Mouse (Mus musculus): ENCODE measurements around the gene Dact2.

The Dact2 gene

DNA sequence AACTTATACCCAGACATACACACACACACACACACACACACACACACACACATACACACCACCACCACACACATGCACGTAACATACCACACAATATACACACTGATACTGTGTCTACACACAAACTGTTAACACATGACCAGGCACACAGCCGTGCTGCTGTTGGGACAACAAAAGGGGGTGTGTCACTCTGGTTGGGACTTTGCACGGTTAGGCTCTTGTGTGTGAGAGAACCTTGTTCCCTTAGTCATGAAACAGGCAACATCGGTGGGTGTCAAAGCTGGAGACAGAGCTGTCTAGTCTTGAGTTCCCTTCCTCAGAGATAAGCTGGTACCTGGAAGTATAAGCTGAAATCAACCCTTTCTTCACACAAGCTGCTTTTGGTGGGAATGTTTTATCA is 29.1 kb downstream of the Dact2 start:
- no peak for DNase-seq (ENCODE audit: low spot score in 2 of 2)

GRCm38 (mm10) chr17:14174401-14174800 is 29.7 kb downstream of the Dact2 start:
- no peak for DNase-seq (ENCODE audit: low spot score in 2 of 2)

- DNase-seq (ENCODE audit: low spot score in 2 of 2), result no peak
Measured at GRCm38 (mm10) chr17:14173459-14173858, 30.6 kb downstream of the Dact2 start.

- no peak for DNase-seq (ENCODE audit: low spot score in 2 of 2)
Measured at GRCm38 (mm10) chr17:14172731-14173130, 31.4 kb downstream of the Dact2 start.

DNA sequence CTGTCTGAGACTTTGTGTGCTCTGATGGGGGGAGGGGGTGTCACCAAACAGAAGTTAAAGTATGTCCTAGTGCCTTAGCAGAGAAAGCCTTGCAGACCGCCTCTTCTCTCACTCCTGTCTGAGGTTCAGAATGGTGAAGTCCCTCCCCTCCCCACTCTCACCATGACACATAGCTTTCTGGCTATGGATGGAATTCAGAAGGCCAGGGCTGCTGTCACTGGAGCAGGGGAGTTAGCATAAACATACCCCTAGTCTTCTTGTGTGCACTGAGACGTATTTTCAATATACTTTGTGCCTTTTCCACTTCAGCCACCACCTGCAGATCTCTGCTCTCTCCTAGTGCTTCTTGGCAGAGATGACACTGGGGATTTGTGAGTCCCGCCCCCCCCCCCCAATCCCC is 31.9 kb downstream of the Dact2 start:
- no peak for DNase-seq (ENCODE audit: low spot score in 2 of 2)

DNA sequence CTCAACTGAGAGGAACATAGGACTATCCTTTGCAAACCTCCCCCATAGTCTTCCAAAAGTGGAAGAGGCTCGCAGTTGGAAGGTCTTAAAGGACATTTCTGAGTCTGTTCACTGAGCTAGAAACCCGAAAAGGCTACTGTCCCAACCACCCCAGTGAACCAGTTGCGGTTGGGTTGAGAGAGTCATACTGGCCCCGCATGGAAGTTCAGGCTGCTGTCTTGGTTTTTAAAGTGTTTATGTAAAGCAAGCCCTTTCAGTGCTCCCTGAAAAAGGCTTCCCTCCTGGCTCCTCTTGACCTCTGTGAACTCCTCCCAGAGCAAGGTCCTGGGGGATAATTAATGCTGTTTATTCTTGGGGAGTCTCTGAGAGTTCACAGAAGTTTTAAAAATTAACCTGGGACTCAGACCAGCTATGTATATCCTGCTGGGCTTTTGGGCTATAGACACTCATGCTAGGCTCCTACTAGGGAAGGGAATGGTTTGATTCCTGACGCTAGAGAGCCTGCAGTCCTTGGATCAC is 33.1 kb downstream of the Dact2 start:
- DNase-seq (ENCODE audit: low spot score in 2 of 2), result no peak

- DNase-seq (ENCODE audit: low spot score in 2 of 2), result no peak
Measured at GRCm38 (mm10) chr17:14169431-14169830, 34.7 kb downstream of the Dact2 start.

- no peak for DNase-seq (ENCODE audit: low spot score in 2 of 2)
Measured at GRCm38 (mm10) chr17:14167594-14167993, 36.5 kb downstream of the Dact2 start.

GRCm38 (mm10) chr17:14166746-14167432 is 37.2 kb downstream of the Dact2 start:
- no peak for DNase-seq (ENCODE audit: low spot score in 2 of 2)

GRCm38 (mm10) chr17:14165934-14166610 is 38.0 kb downstream of the Dact2 start:
- DNase-seq (ENCODE audit: low spot score in 2 of 2), result no peak

- no peak for DNase-seq (ENCODE audit: low spot score in 2 of 2)
Measured at GRCm38 (mm10) chr17:14165332-14165876, 38.7 kb downstream of the Dact2 start.

DNA sequence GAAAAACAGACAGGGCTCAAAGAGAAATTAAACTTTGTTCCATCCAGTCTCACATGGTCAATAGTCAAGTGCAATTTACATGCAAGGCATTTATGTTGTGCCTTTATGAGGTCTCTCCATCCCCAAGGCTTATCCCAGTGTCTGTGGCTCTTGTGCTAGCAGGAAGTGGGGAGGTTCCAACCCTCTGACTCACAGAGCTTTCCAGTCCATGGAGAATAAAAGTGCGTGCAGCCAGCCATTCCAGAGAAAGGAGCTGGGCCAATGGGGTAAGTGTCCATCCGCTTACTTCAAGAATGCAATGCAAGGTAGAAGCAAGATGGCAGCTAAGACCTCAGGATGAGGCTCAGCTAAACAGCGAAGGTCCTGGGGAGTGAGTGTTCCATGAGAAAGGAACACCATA is 43.3 kb downstream of the Dact2 start:
- no peak for DNase-seq (ENCODE audit: low spot score in 2 of 2)

GRCm38 (mm10) chr17:14157779-14158195 is 46.3 kb downstream of the Dact2 start:
- no peak for DNase-seq (ENCODE audit: low spot score in 2 of 2)
